Mouse (Mus musculus) neural tube, embryonic 15.5 days (tissue): ENCODE results near the gene Gjc1. TPM values are rescaled to one million over a fixed set of nuclear protein-coding genes. Genes with fewer than 3 reads are reported as not detected.

Experiments
- ATAC-seq: fragments of 200-750 bp; cut with Nextera tagmentation; 2 replicates; pipeline ENCODE4 v1.8.0; 2017; ENCODE audit warnings: mild to moderate bottlenecking, moderate TSS enrichment, moderate library complexity; ENCODE audit not compliant: low FRiP score
- H3K27ac ChIP-seq: fragments of 300-500 bp; sonication (generic); replicated peaks from 2 replicates; pipeline ENCODE4 v1.5.1; 2015; ENCODE audit warnings: mild to moderate bottlenecking, inconsistent platforms
- H3K27me3 ChIP-seq: fragments of 300-500 bp; sonication (generic); replicated peaks from 2 replicates; pipeline ENCODE4 v1.6.1; 2015; ENCODE audit warnings: inconsistent platforms
- H3K36me3 ChIP-seq: fragments of 300-500 bp; sonication (generic); 2 replicates; pipeline ENCODE4 v1.6.1; 2015; ENCODE audit warnings: inconsistent platforms
- H3K4me1 ChIP-seq: fragments of 300-500 bp; sonication (generic); 2 replicates; pipeline ENCODE4 v1.6.1; 2015; ENCODE audit warnings: inconsistent platforms
- H3K4me2 ChIP-seq: fragments of 300-500 bp; sonication (generic); 2 replicates; pipeline ENCODE4 v1.6.1; 2015; ENCODE audit warnings: inconsistent platforms, mild to moderate bottlenecking, moderate library complexity
- H3K4me3 ChIP-seq: fragments of 300-500 bp; sonication (generic); replicated peaks from 2 replicates; pipeline ENCODE4 v1.5.1; 2015; ENCODE audit warnings: mild to moderate bottlenecking, inconsistent platforms
- H3K9ac ChIP-seq: fragments of 300-500 bp; sonication (generic); replicated peaks from 2 replicates; pipeline ENCODE4 v1.6.1; 2015; ENCODE audit warnings: mild to moderate bottlenecking, inconsistent platforms
- H3K9me3 ChIP-seq: fragments of 300-500 bp; sonication (generic); replicated peaks from 2 replicates; pipeline ENCODE4 v1.6.1; 2016; ENCODE audit warnings: inconsistent platforms
- WGBS: fragments of 180-500 bp; shearing (Covaris S2); methylation state at CpG from one replicate; pipeline ENCODE4 v1.1.7; 2015; ENCODE audit warnings: mixed read lengths; 5-methylcytosine and 5-hydroxymethylcytosine counted together
- polyA plus RNA-seq: library from polyadenylated mRNA; unstranded; fragments of >200 nt; fragmentation: Nextera tagmentation; extraction: Ambion mirVana; gene quantifications from 2 replicates; pipeline ENCODE4 v1.2.1, GENCODE M21; 2015

Gene Gjc1
- polyA plus RNA-seq, 1 experiment from 2014 or later = 31.9 TPM

DNA sequence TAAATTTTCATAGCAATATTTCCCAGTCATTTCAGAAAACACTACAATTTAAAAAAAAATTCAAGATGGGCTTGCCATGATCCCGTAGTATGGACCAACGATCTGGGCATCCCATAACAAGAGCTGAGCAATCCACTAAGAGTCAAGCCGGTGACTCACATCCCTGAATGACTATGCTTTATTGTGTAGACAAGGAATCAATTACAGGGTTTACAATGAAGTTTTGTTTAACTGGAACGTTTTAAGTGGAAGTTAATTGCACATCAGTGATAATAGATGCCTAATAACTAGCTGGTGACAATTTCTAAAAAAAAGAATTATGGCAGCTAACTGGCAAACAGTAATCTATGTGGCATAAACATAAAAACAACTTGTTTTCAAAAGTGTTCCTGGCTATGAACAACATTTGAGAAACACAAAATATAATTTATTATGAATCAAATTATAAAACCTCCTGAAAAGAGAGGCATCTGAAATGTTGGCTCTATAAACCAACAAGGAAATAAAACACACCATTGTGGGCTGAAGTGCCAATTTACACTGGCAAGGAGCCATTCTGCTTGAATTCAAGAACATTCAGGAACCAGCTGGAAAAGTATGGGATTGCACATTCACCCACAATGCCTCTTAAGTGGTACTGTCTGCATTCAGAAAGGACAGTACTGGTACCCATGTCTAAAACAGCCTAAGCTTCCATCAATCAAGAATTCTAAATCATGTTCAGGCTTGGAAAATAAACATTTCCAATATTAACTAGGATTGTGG is 8.6 kb downstream of the Gjc1 start:
- no peak overlapping the region for H3K4me2 ChIP-seq
- no peak overlapping the region for H3K9ac ChIP-seq
- H3K9me3 ChIP-seq = no peaks in the 10 kb centered on the region
- WGBS = 25% methylated on average over 4 of the region's 4 CpGs
- no peak overlapping the region for H3K27ac ChIP-seq
- H3K36me3 ChIP-seq = no peaks in the 10 kb centered on the region
- ATAC-seq = no peak
- H3K4me1 ChIP-seq = peaks cover 13% of the 10 kb centered on the region
- no peak overlapping the region for H3K4me3 ChIP-seq
- no peaks in the 10 kb centered on the region for H3K27me3 ChIP-seq

DNA sequence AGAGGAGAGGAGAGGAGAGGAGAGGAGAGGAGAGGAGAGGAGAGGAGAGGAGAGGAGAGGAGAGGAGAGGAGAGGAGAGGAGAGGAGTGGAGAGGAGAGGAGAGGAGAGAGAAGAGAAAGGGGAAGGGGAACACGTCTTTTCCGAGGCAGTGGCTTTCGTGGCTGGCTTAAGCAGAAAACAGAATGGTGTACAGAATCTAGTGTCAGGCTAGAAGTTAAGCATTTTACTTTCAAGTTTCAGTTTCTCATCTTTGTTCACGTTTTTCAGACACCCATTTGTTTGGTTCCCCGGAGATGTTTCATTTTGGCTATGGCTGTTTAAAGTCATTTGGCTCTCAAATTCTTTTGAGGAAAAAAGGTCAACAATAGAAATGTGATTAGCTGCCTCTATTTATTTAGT is 11.3 kb downstream of the Gjc1 start:
- Histone ChIP-seq H3K4me1 (peaks cover 5% of the 10 kb centered on the region; the same call in 1 of the 2 replicates), H3K4me2 (no peak overlapping the region), H3K4me3 (no peak overlapping the region), H3K36me3 (no peaks in the 10 kb centered on the region), H3K27me3 (no peaks in the 10 kb centered on the region), H3K9ac (no peak overlapping the region), H3K27ac (no peak overlapping the region), H3K9me3 (no peaks in the 10 kb centered on the region)
- 80% methylated on average over 5 of the region's 5 CpGs for WGBS
- ATAC-seq = no peak

DNA sequence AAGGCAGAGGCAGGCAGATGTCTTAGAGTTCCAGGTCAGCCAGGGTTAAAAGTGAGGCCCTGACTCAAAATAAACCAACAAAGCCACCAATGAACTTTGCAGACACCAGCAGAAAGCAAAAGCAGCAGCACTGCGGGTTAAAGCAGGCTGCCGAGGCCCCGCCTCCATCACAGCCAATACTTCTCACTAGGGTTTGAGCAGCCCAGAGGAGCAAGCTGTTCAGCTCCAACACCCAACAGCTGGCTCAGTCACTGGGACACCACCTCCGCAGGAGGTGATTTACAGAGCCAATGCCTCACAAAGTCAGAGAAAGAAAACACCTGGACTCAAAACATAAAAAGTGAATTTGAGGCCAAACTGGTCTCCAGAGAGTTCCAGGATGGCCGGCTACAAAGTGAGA is 16.0 kb downstream of the Gjc1 start:
- 85% methylated on average over 5 of the region's 5 CpGs for WGBS
- no peaks in the 10 kb centered on the region for H3K4me1 ChIP-seq
- no peaks in the 10 kb centered on the region for H3K9me3 ChIP-seq
- no peak overlapping the region for H3K4me3 ChIP-seq
- no peak overlapping the region for H3K27ac ChIP-seq
- no peak overlapping the region for H3K4me2 ChIP-seq
- no peak overlapping the region for H3K9ac ChIP-seq
- no peak for ATAC-seq
- no peaks in the 10 kb centered on the region for H3K27me3 ChIP-seq
- H3K36me3 ChIP-seq = peaks cover 27% of the 10 kb centered on the region

DNA sequence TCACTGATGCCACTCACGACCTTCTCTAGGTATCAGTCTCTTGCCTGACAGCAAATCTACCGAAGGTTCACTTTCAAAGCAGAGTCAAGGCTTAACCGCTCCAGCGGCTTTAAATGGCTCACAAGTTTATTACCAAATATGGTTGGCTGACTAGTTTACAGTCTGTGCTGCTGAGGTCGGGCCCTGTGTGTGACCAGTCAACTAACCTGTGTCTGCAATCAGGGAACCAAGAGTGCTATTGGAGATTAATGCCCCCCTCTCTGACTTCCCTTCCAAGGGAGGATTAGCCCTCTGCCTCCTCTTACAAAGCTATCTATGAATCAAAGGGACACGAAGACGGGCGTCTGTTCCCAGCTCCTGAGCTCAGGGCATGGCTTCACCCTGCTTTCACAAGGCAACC is 25.3 kb downstream of the Gjc1 start:
- Histone ChIP-seq H3K36me3 (no peaks in the 10 kb centered on the region; the same call in 1 of the 2 replicates), H3K9ac (no peak overlapping the region), H3K4me1 (peaks cover 7% of the 10 kb centered on the region), H3K27ac (no peak overlapping the region), H3K27me3 (no peaks in the 10 kb centered on the region), H3K9me3 (no peaks in the 10 kb centered on the region), H3K4me2 (no peak overlapping the region), H3K4me3 (no peak overlapping the region)
- whole genome bisulfite sequencing = 54% methylated on average over 8 of the region's 8 CpGs
- no peak for ATAC-seq

DNA sequence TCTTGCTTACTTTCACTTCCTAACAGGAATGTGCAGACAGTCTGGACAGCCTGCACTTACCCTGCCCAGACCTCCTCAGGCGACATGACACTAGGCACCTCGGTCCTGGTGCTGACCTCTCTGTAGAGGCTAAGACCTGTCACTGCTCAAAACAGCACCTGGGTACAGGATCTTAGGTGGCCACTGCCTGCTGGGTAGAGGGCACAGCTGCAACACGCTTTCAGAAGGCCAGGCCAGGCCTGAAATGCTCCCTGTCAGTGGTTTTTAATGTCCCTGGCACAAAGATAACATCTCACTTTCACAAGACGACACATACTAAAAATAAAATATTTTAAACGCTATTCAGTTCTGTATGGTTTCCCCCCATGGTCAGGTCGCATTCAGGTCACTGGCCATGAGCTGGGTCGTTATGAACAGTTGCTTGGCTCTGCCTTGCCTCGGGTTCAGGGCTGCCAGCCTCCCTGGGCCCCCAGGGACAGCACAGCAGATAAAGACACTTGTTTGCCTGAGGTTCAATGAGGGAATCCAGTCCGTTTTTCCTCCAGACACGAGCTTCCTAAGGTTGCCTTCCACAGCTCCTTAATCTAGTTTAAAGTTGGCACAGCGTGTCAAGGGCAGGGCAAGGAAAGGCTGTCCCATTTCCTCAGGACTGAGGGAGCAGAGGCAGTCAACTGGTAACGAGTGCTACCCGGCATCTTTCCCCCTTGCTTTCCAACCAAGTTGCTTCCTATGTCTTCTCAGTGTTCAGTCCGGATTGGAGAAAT is 27.6 kb downstream of the Gjc1 start:
- Histone ChIP-seq H3K4me1 (peaks cover 7% of the 10 kb centered on the region), H3K4me2 (no peak overlapping the region), H3K36me3 (no peaks in the 10 kb centered on the region), H3K27ac (no peak overlapping the region), H3K27me3 (no peaks in the 10 kb centered on the region), H3K9me3 (no peaks in the 10 kb centered on the region), H3K9ac (no peak overlapping the region), H3K4me3 (no peak overlapping the region)
- no peak for ATAC-seq
- WGBS = 51% methylated on average over 14 of the region's 14 CpGs

DNA sequence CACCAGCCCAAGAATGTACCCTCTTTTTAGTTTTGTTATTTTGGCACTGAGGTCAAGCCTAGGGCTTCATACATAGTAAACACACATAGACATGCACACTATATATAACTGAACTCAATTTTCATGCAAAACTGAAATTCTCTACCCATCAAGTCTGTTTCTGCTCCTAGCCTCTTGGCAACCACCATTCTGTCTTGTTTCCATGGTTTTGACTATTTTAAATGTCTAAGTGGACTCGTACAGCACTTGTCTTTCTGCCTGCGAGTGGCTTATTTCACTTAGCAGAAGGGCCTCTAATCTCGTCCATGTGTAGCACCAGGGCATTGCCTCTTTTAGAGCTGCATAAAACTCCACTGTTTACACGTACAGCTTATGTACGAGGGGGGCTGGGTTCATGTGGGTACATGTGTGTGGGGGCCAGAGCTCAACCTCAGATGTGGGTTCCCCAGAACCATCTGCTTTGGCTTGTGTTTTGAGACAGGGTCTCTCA is 31.8 kb downstream of the Gjc1 start:
- no peak overlapping the region for H3K9ac ChIP-seq
- no peaks in the 10 kb centered on the region for H3K36me3 ChIP-seq
- H3K27me3 ChIP-seq = no peaks in the 10 kb centered on the region
- H3K4me2 ChIP-seq = no peak overlapping the region
- 84% methylated on average over 5 of the region's 5 CpGs for WGBS
- H3K4me3 ChIP-seq = no peak overlapping the region
- H3K9me3 ChIP-seq = no peaks in the 10 kb centered on the region
- peaks cover 7% of the 10 kb centered on the region for H3K4me1 ChIP-seq
- no peak for ATAC-seq
- no peak overlapping the region for H3K27ac ChIP-seq

DNA sequence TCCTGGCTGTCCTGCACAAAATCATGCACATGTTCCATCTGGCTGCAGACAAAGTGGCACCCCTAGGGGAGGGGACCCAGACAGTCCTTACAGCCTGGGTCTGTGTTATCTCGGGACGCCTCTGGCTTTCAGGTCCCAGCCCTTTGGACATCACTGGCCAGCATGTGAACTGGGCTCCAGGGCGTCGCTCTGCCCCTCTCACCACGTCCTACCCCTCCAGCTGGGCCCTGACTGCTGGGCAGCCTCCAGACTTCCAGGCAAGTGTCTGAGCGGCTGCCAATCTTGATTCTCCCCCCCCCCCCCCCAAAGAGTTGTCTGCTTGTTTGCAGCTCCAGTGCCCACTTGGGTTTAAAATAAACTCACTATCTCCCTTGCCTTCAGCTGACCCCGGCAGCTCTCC is 36.1 kb downstream of the Gjc1 start:
- ATAC-seq = no peak
- H3K9me3 ChIP-seq = no peaks in the 10 kb centered on the region

DNA sequence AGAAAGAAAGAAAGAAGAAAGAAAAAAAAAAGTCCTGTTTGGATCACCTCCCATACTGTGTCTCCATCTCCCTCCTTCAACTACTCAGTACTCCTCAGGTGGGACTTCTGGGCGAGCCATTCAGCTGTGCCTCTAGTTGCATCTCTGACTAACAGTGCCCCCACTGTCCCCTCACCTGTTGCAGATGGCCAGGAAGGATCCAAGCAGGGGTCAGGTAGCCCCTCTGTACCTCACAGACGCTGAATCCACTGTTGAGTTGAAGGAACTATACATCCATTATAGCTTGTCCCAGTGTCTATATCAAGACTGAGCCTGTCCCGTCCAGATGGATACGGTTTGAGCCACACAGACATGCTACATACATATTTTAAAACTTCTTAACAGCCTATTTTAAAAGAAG is 38.0 kb downstream of the Gjc1 start:
- WGBS = 89% methylated on average over 4 of the region's 4 CpGs
- no peak overlapping the region for H3K27ac ChIP-seq
- H3K27me3 ChIP-seq = no peaks in the 10 kb centered on the region
- ATAC-seq = no peak
- H3K4me1 ChIP-seq = peaks cover 12% of the 10 kb centered on the region
- H3K9ac ChIP-seq = no peak overlapping the region
- H3K36me3 ChIP-seq = peaks cover 16% of the 10 kb centered on the region
- no peak overlapping the region for H3K4me3 ChIP-seq
- no peak overlapping the region for H3K4me2 ChIP-seq
- no peaks in the 10 kb centered on the region for H3K9me3 ChIP-seq

More for the DNA sequence above, 36.1 kb downstream of the Gjc1 start:
- Histone ChIP-seq H3K4me1 (peaks cover 2% of the 10 kb centered on the region; the same call in 1 of the 2 replicates), H3K4me2 (no peak overlapping the region), H3K27ac (no peak overlapping the region), H3K4me3 (no peak overlapping the region), H3K36me3 (no peaks in the 10 kb centered on the region), H3K27me3 (no peaks in the 10 kb centered on the region), H3K9ac (no peak overlapping the region)
- 74% methylated on average over 7 of the region's 7 CpGs for WGBS

DNA sequence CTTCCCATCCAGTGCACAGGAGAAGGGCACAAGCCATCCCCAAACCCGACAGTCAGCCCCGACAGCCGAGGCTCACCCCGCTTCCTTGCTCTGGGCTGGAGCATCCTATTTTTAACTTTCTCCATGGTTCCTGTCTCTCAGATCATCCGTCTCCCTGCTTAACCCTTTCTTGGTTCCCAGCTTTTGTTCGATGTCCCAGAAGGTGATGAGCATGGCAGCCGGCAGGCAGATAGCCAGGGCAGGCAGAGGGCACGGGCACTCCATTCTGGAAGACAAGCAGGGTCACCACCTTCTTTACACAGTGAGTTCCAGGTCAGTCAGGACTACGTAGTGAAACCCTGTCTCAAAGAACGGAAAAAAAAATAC is 38.5 kb downstream of the Gjc1 start:
- no peak overlapping the region for H3K27ac ChIP-seq
- H3K9ac ChIP-seq = no peak overlapping the region
- peaks cover 14% of the 10 kb centered on the region for H3K4me1 ChIP-seq
- H3K36me3 ChIP-seq = peaks cover 22% of the 10 kb centered on the region
- no peak overlapping the region for H3K4me3 ChIP-seq
- H3K9me3 ChIP-seq = no peaks in the 10 kb centered on the region
- H3K4me2 ChIP-seq = no peak overlapping the region
- no peaks in the 10 kb centered on the region for H3K27me3 ChIP-seq
- ATAC-seq = no peak
- WGBS = 64% methylated on average over 10 of the region's 10 CpGs

DNA sequence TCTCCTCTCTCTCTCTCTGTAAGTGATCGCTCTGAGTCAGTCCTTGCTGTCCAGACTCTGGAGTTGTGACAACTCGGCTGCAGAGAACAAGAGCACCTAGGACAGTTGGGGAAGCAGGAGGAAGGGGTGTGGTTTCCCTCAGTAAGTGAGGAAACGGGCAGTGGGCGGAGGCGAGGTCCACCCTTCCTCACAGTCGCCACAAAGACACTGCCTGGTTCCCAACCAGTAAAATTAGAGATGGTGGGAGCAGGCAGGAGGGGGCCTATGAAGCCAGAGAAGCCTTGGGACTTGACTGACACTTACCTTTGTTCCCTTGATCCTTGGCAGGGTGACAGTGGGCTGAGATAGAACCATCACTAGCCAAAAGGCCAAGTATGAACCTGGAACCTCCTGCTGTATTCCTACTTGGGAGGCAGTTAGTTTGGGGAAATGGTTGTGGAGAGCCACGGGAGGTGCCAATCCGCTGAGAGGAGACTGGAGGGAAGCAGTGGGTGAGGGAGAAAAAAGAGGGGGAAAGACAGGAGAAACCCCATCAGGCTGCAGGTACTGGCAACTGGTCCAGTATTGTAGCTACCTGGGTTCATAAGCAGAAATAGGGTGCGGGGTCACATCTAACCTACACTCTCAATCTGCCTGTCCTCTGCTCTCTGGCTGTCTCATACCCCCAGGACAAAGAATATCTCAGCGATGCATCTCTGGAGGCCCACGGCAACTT is 39.1 kb downstream of the Gjc1 start:
- Histone ChIP-seq H3K9ac (no peak overlapping the region), H3K4me1 (peaks cover 19% of the 10 kb centered on the region), H3K27ac (no peak overlapping the region), H3K4me3 (no peak overlapping the region), H3K36me3 (peaks cover 22% of the 10 kb centered on the region), H3K9me3 (no peaks in the 10 kb centered on the region), H3K27me3 (no peaks in the 10 kb centered on the region), H3K4me2 (no peak overlapping the region)
- WGBS = 47% methylated on average over 11 of the region's 11 CpGs
- ATAC-seq = no peak

DNA sequence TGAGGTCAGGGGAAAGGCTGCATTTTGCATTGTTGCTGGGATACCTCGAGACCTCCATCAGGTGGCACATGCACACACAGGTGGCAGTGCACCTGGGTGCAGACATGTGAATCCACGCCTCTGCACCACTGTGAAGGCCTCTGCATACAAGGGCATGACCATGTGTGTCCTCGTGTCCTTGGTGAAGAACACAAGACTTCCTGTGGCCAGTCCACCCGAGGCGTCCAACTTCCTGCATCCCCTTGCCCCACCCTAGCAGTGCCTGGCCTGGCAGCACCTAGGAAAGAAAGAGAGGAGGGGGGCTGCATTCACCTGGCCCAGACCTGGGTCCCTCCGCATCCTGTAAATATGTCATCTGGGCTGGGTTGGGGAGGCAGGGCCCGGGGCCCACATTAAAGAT is 39.7 kb downstream of the Gjc1 start:
- no peak for ATAC-seq
- WGBS = 81% methylated on average over 7 of the region's 7 CpGs
- H3K4me2 ChIP-seq = no peak overlapping the region
- no peaks in the 10 kb centered on the region for H3K9me3 ChIP-seq
- no peaks in the 10 kb centered on the region for H3K27me3 ChIP-seq
- H3K4me1 ChIP-seq = peaks cover 25% of the 10 kb centered on the region
- no peak overlapping the region for H3K4me3 ChIP-seq
- H3K27ac ChIP-seq = no peak overlapping the region
- H3K9ac ChIP-seq = no peak overlapping the region
- peaks cover 22% of the 10 kb centered on the region for H3K36me3 ChIP-seq
